Mouse (Mus musculus) megakaryocyte, embryonic 14.5 days (primary cell): ENCODE measurements around the gene Ptprf.

Experiments used
- FLI1 ChIP-seq: IDR thresholded peaks from 2 replicates; pipeline ENCODE4 v1.6.1; 2012; ENCODE audit warnings: low read length, inconsistent platforms, mixed read lengths
- GATA1 ChIP-seq: IDR thresholded peaks from 3 replicates; pipeline ENCODE4 v1.6.1; 2012; ENCODE audit warnings: mixed read lengths, low read length, inconsistent platforms, borderline replicate concordance

GRCm38 (mm10) chr4:118239960-118240689 is 51.1 kb downstream of the Ptprf start:
- TF ChIP-seq GATA1 (no peak), FLI1 (no peak)
